Mouse (Mus musculus) kidney, adult 18-20 months (tissue): ENCODE measurements around the gene Cd59a.
"Not testable (repeated sequence)": the region's sequence is repeated elsewhere in the genome, so short reads cannot be mapped to it uniquely, and the experiment has no call there.

Experiments
- DNase-seq: peaks from one replicate; pipeline ENCODE4 v3.0.0; 2021

Cd59a gene

DNA sequence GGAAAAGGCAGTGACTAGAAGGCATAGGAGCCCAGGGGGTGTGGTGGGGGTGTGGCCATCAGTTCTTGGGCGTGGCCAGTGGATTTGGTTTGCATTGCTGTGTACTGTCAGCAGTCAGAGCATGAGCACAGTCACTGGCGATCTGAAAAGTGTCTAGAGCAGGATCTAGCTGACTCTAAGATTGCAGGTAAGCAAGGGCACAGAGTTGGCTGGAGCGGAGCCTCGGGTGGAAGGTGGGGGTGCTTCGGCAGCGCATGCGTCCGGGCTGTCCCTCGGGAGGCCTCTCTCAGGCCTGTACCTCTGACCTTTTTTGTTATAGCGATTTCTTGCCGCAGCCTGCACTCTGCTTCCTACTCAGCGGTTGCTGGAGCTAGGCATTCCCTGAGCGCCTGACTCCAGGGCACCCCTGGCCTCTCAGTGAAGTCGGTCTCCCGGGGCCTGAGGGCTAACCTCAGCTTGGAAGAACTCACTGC lies at the start of gene Cd59a:
TSS of gene Cd59a (plus strand) at position 61 of the 473 bp plus-strand sequence.
- DNase-seq, result peak; percentile 94

DNA sequence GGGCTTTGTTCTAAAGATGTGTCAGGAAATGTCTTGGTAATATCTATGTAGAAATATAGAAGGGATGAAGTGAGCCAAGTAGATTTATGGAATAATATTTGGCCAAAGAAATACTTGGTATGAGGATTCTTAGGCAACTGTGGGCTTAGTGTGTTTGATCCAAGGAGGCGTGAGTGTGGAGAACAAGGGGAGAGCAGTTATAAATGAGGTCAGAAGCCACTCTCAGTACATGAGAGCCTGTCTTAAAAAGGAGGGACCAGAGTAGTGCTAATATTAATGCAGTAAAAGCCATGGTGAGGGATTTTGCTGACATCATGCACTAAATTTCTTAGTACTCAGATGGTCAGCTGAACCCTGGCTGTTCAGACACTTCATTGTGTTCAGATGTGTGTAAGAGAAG lies 37.2 kb upstream of the Cd59a start:
- DNase-seq, result no peak

DNA sequence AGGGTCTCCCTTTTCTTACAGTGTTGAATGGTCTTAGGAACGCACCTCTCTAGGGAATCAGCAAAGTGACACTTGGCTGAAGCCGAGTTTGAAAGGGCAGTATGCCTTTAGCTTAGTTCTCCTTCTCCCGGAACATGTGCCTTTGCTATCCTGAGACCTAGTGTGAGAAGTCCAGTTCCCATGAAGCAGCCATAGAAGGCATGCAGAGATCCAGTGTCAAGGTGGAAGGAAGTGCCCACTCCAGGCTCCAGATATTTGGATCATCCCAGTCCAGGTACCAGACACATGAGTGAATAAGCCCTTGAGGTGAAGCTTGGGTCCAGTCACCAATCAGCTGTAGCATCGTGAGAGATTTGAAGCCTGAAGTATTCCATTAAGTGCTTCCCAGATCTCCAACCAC lies 36.6 kb upstream of the Cd59a start:
- no peak for DNase-seq

DNA sequence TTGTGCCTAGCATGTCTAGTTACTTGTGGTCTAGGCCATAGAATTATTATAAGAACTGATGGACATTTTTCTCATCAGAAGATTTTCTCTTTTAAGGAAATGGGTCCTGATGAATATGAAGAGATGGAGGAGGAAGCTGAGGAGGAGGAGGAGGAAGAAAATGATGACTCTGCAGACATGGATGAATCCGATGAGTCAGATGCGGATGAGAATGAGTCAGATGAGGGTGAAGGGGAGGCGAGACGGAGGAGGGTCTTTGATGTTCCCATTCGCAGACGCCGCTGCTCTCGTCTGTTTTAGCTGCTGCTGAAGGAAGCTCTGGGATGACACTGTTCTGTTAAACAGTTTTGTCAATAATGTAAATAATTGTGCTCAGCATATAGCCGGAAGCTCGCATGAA lies 35.8 kb upstream of the Cd59a start:
- no peak for DNase-seq

DNA sequence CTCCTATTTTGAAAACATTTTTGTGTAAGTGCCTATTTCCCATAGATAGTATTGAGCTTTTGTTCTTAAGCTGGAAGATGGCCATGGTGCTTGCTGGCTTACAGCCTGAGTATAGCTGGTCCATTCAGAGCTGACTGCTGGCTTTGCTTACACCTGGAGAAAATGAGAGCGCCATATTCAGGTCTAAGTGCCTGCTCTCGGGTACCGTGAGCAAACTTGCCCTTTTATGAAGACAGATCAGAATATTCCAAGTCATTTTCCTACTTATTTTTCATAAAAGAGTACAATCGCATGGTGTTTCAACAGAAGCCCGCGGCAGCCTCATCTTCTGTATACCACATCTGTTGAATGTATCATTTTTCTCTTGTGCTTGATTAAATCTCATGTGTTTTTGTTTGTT lies 34.6 kb upstream of the Cd59a start:
- DNase-seq, result no peak

DNA sequence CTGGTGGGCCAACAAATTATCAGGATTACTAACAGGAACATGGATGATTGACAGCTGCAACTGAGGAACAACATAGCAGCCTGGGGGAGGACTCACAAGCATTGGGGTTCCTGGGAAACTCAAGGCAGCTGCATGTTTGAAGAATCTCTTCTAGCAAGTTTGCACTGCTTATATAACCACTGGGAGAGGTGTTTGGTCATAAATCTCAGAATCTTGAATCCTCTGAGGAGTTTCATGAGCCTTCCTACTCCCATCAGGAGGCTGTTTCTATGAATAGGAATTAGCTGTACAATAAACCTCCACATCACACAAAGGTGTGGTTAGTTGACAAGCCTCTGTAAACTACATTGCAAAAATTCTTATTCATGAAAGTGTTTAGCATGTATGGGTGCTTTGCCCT lies 32.9 kb upstream of the Cd59a start:
- DNase-seq, result no peak

DNA sequence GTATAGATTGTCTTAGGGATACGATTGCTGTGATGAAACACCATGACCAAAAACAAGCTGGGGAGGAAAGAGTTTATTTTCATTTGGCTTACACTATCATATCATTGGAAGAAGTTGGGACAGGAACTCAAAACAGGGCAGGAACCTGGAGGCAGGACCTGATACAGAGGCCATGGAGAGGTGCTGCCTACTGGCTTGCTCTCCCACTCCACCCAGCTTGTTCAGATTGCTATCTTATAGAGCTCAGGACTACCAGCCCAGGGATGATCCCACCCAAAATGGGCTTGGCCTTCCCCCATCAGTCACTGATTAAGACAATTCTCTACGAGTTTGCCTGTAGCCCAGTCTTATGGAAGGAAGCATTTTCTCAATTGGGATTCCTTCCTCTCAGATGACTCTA lies 31.4 kb upstream of the Cd59a start:
- DNase-seq, result no peak

DNA sequence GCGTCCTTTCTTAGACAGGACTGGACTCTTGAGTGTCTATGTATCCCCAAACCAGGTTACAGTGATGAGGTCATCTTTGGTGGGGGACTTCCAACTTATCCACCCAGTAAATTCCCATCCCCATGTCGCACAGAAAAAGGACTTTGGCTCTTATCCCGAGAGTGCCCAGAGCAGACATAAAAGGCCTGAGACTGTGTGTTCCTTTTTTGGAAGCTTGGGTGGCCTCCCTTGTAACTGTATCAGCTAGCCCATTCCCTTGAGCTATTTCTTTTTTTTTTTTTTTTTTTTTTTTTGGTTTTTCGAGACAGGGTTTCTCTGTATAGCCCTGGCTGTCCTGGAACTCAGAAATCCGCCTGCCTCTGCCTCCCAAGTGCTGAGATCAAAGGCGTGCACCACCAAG lies 30.1 kb upstream of the Cd59a start, which contains the start of gene Gm10912:
TSS of gene Gm10912 (plus strand) at position 301 of the 400 bp plus-strand sequence.
- not testable (repeated sequence) for DNase-seq

DNA sequence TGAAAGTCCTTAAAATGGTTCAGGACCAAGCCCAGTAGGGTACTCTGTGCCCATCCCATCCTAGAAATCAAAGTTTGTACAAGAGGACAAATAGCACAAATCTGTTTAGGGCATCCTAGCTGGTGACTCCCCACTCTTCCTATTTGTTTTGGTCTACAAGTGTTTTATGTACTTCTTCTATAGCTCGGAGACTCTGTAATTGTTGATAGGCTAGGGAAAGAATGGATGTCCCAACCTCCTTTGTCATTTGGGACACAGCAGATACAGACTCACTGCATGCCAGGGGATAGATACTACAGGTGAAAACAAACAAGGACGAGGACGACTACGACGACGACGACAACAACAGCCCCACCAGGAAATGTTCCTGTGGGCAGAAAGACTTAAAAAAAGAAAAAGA lies 27.2 kb upstream of the Cd59a start, which contains the start of gene Gm10799:
TSS of gene Gm10799 (minus strand) at position 101 of the 400 bp plus-strand sequence.
- DNase-seq, result not testable (repeated sequence)

DNA sequence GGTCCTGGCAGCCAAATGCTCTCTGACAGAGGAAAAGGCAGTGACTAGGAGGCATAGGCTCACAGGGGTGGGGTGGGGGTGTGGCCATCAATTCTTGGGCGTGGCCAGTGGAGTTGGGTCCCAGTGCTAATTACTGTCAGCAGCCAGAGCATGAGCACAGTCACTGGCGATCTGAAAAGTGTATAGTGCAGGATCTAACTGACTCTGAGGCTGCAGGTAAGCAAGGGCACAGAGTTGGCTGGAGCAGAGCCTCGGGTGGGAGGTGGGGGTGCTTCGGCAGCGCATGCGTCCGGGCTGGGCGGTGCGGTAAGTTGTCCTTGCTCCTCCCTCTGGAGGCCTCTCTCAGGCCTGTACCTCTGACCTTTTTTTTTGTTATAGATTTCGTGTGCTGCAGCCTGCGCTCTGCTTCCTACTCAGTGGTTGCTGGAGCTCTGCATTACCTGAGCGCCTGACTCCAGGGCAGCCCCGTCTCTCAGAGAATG lies 25.9 kb upstream of the Cd59a start, which contains the start of gene Cd59b:
TSS of gene Cd59b (plus strand) at position 146 of the 482 bp plus-strand sequence.
- peak; percentile 71 for DNase-seq

DNA sequence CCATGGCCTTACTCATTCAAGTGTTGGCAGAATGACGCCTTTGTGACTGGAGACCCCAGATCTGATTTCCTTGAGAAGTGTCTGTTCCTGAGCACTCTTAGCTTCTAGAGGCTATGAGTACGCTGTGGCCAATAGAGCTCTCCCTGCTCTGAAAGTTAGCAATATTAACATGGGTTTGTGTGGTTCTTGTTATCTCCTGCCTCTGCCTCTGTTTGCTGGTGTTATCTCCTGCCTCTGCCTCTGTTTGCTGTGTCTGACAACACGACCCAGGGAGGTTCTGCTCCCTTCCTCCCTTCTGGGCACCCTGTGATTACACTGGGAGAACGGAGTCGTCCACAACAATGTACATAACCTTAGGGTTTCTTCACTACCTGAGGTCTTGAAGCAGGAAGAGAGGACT lies 17.3 kb upstream of the Cd59a start:
- not testable (repeated sequence) for DNase-seq

DNA sequence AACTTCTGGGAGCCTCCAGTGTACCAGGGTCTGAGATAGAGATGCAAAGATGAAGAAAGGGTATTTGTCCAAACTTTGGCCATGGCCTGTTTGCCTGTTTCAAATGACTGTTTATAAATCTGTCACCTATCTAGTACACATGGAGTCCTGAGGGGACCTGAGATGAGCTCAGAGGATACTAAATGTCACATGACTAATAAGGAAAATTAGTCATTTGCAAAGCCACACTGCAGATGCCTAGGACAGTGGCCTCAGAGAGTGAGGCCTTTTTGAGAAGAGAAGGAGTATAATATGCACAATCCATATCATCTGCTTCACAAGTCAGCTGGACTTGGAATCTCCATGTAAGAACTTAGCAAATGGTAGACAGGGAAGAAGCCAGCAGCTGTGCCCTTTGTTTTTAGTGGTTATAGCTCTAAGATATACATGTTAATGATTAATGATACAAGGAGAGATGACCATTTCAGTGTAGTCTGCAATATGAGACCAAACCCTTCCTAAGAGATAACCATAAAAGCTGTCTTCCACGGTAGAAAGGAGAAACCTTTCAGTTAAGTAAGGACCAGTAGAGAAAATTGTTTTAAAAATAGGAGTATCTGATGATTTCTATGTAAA lies 14.1 kb upstream of the Cd59a start:
- DNase-seq, result not testable (repeated sequence)

DNA sequence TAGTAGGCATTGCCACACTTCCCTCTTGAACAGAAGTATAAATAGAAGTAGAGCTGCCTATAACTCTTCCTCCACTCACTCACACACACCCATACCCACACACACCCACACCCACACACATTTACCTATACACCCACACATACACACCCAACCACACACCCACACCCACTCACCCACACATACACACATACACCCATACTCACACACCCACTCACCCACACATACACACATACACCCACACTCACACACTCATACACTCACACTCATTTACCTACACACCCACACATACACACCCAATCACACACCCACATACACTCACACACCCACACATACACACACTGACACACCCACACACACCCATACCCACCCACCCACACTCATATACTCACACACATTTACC lies 13.1 kb upstream of the Cd59a start:
- no peak for DNase-seq

DNA sequence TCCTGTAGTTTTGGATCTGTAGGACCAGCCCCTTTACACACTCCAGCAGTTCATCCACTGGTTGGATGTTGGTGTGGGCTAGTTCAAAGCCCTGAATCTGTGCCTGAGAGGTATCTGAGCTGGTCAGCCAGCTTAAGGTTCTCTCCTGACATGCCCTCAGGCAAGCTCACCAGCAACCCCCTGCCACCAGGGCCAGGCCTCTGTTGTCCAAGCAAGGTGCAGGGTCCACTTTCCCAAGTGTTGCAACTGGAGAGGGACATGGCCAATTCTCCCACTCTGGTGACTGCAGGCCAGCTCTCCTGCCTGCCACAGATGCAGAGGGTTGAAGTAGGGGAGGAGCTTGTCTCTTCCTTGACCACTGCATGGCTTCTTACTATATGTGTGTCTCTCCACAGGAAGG lies 11.6 kb upstream of the Cd59a start:
- not testable (repeated sequence) for DNase-seq

DNA sequence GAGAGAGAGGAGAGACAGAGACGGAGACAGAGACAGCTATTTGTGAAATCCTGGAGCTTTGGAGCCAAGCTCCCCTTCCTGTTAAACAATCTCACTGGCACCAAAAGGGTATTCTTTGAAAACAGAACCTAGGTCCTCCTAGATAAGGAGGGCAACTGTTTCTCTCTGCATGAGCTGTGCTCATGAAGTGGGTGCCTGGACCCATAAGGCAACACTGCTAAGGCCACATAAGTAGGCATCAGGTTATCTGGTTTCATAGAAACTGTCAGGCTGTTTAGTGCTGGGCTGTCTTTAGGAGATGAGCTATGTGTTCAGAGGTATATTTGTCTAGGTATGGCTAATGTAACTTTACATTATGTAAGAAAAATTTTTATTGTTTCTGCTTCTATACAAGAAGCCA lies 8.0 kb upstream of the Cd59a start:
- DNase-seq, result not testable (repeated sequence)

DNA sequence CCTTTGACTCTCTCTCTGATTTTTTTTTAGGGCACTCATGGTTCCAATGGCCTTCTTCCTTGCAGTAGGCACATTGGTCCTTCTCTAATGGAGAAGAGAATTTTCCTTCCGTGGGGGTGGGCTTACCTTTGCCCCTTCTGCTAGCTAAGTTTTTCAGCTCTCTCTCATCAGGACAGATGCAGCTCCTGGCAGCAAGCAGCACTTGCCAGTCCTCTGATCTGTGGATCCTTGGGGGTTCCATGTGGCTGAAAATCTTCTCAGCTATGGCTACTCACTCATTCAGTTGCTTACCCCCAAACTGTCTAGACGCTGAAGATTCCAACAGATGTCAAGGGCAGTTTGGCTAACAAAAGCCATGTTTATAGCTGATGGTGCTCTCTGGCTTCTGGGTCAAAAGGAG lies 2.3 kb upstream of the Cd59a start:
- DNase-seq, result no peak

DNA sequence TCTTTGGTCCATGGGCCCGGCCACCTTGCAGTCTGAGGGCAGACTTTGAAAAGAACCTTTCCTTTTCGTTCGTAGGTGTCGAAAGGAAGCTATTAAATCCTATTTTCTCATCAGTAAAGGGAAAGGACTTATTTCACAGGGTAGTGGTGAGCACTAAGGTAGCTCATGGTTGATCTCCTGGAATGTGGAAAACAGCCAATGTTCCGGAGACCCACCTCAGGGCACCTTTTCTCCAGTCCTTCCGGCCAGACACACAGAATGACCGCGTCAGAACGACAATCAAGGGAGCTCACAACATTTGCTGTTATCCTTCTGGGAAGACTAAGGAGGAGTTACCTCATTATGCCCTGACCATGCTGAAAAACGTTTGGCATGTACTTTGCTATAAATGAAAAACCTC lies 655 bp downstream of the Cd59a start:
- DNase-seq, result no peak

DNA sequence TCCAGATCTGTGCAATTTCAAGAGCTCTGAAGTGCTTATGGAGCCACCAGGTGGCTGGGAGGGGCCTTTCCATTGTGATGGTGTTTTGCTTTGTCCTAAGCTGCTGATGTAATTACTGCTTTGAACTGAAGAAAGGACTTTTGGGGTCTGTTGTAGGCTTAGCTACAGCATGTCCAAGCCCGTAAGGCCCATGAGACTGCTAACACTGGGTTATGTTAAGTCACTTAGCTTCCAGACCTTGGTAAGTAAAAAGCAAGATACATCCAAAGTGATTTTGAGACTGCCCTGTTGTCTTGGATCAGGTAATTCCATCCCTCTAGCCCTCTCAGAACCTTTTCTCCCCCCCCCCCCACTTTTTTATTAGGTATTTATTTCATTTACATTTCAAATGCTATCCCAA lies 1.2 kb downstream of the Cd59a start:
- not testable (repeated sequence) for DNase-seq

DNA sequence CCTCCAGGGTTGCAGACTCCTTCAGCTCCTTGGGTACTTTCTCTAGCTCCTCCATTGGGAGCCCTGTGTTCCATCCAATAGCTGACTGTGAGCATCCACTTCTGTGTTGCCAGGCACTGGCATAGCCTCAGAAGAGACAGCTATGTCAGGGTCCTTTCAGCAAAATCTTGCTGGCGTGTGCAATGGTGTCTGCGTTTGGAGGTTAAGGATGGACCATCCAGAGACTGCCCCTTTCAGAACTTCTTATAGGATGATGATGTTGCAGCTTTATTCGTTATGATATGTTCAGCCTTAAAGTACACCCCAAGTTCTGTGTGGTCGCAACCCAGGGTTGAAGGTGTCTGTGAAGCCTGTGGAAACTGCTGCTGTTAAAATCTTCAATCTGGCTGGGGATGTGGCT lies 1.8 kb downstream of the Cd59a start:
- DNase-seq, result not testable (repeated sequence)

DNA sequence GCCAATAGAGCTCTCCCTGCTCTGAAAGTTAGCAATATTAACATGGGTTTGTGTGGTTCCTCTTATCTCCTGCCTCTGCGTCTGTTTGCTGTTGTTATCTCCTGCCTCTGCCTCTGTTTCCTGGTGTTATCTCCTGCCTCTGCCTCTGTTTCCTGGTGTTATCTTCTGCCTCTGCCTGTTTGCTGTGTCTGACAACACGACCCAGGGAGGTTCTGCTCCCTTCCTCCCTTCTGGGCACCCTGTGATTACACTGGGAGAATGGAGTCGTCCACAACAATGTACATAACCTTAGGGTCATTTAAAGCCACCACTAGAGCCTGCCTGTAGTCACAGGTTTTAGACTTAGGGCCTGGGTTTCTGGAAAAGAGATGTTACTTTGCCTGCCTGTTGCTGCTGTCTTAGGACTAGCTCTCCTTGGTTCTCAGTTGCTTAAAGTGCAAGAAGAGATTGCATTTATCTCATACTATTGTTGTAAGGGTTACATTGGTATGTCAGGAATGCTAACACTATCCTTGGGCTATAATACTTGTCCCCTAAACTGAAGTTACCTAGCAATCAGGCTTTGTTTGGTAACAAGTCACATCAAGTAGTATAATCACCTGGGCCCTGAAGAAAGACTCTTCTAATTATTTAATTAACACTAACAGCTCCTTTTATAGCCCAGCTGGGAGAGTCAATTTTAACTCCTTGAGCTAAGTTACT lies 3.1 kb downstream of the Cd59a start:
- no peak for DNase-seq

DNA sequence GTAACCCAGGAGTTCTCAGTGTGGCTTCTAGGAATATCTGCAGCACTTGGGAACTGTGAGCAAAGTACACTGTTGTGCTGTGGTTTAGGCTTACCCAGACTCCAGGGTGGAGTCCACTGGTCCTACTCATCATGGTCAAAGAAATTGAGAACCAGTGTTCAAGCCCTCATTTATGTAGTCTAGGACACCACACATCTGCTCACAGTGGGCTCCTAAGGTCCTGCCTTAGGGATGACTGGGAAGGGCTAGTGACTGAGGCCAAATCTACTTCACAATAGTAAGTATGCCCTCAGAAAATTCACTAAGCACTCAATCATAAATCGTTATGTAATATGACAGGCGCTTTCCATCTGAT lies 3.6 kb downstream of the Cd59a start:
- DNase-seq, result no peak

DNA sequence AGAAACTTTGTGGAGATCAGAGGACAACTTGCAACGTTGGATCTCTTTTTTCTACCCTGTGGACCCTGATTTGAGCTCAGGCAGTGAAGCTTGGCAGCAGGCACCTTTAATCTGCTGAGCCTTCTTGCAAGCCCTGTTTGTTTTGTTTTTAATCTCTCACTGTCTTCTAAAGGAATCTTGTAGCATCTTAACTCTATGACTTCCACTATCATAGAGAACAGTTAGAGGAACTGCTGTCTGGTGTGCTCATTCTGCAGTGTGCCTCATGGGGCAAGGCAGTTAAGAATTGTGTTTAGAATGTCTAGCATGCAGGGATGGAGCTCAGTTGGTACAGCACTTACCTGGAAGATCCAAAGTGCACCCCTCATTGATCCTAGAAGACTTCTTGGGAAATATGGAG lies 4.3 kb downstream of the Cd59a start:
- no peak for DNase-seq

DNA sequence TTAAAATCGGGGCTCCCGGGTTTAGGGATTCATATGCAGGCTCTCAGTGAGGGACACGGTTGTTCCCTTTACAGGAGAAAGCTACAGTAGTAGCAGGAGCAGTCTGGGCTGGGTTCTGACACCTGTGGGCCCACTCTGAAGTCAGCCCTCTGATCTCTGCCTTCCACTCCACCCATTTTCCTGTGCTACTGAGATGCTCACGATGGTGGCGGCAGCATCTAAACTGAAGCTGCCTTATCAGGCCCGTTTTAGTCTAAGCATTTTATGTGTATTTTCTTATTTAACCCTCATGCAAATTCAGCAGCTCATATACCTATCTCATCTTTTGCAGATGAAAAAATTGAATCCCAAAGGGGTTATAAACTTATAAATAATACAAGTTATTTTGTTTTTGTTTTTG lies 9.2 kb downstream of the Cd59a start:
- DNase-seq, result no peak

DNA sequence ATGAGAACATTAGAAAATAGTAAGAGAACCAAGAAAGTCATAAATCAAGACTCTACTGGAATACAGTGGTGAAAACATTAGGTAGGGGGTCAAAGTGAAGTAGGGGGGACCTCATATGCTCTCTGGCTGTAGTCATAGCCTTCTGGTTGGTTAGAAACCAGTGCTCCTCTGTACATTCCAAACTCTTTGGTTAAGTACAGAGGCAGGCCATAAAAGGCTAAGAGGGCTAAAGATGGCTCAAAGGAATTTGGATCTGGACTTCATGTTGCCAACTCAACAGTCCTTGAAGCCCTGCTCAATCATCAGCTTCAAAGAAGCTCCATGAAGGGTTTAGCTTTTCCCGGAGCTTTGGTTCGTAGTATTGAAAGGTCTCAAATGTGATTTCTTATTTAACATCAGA lies 13.4 kb downstream of the Cd59a start:
- not testable (repeated sequence) for DNase-seq
